Mouse (Mus musculus) liver, adult 2 months (tissue): Measurements from ENCODE around the gene Gpr37l1.

ENCODE experiments used
- CTCF ChIP-seq: fragments of 200-500 bp; IDR thresholded peaks from 2 replicates; pipeline ENCODE4 v1.5.1; 2011; ENCODE audit warnings: low read depth, low read length, control low read depth
- POLR2A ChIP-seq: fragments of 200-500 bp; IDR thresholded peaks from 2 replicates; pipeline ENCODE4 v1.6.1; 2011; ENCODE audit warnings: low read length, control low read depth; ENCODE audit not compliant: insufficient read depth; ENCODE audit errors: extremely low read depth

- TF ChIP-seq CTCF (no peak), POLR2A (no peak)
Observed at GRCm38 (mm10) chr1:135159074-135159473, 8.4 kb downstream of the Gpr37l1 start.
